Mouse (Mus musculus) neutrophil, adult 83 days (primary cell): ENCODE data around the gene Itgbl1. TPM values are rescaled to one million over a fixed set of nuclear protein-coding genes. Genes with fewer than 3 reads are reported as not detected.

Source experiments
- total RNA-seq, 2 experiments: library from RNA; stranded (reverse); gene quantifications; one replicate each; pipeline ENCODE4 v1.2.4; 2023

Itgbl1 gene
- total RNA-seq = not detected

GRCm38 (mm10) chr14:123659921-123660385, at the start of gene Itgbl1:
Gene Itgbl1, plus strand, starts transcription at chr14:123659971.

GRCm38 (mm10) chr14:123626501-123627179, 33.1 kb upstream of the Itgbl1 start, which contains the start of gene Nalcn:
Gene Nalcn, minus strand, starts transcription at chr14:123627144.

Other genes starting within 250 kb of the Itgbl1 start
- not detected for gene Nalcn, start 32.8 kb upstream of the Itgbl1 start, total RNA-seq